ENCODE assay signal across 21 mouse cellular contexts in genomic region chr19:17436651-17437050, GRCm38 (mm10). TPM values are rescaled to one million over a fixed set of nuclear protein-coding genes. Genes with fewer than 3 reads are reported as not detected.
DNase-seq lines count a peak whose midpoint lies in the region; ATAC-seq lines count a peak whose summit lies in the region.
"Had no signal": no experiment of that assay in that cellular context is flagged by ENCODE, and none has a peak within 500 bp of the region (broad histone marks: within the 10 kb centered on the region; RNA-seq: fewer than 3 reads in every experiment).

No protein-coding gene starts in this region.

- no peaks in the 10 kb centered on the region for H3K27me3 ChIP-seq in intestine, embryonic 16.5 days (replicated peaks; ENCODE audit: control insufficient read depth, insufficient read depth, low read length)
- H3K27me3 ChIP-seq in intestine, embryonic 15.5 days (replicated peaks): no peaks in the 10 kb centered on the region
- H3K27me3 ChIP-seq: embryonic facial prominence, embryonic 12.5 days; forebrain, embryonic 15.5 days had no signal

- WGBS in intestine, embryonic 16.5 days: 90% methylated on average over 1 of the region's 1 CpGs
- 79% methylated on average over 1 of the region's 1 CpGs for WGBS in intestine, embryonic 15.5 days

- DNase-seq in testis, postnatal 14 days (ENCODE audit: low spot score): peak; percentile 10
- DNase-seq in testis, postnatal 10 days (ENCODE audit: low spot score): no peak
- peak; percentile 34 for DNase-seq in kidney, postnatal 14 days
- DNase-seq in thymus, postnatal 14 days: no peak
- no peak for DNase-seq in adrenal gland, adult 8-10 months
- DNase-seq: adrenal gland, postnatal 10 days; B cell, adult 2 months; cerebellum, adult 11 months; cerebellum, adult 8-10 months; cerebellum, postnatal 14 days; embryo, embryonic 11 days; gastrocnemius, postnatal 36 days; heart, postnatal 10 days; heart, postnatal 4 days had no signal

- H3K4me3 ChIP-seq in intestine, embryonic 16.5 days (ENCODE audit: low read length): no peak overlapping the region
- H3K4me3 ChIP-seq in intestine, embryonic 15.5 days (replicated peaks): no peak overlapping the region
- H3K4me3 ChIP-seq: embryonic facial prominence, embryonic 12.5 days; forebrain, embryonic 15.5 days; heart, embryonic 10.5 days had no signal

- ATAC-seq in intestine, embryonic 16.5 days: peak; percentile 50; the same call in 1 of the 2 replicates
- no peak for ATAC-seq in intestine, embryonic 15.5 days
- ATAC-seq: CD4-positive, CD25-positive, alpha-beta regulatory T cell, adult 4 months; forebrain, embryonic 15.5 days had no signal

- H3K9ac ChIP-seq in intestine, embryonic 16.5 days (ENCODE audit: low read depth, low read length): no peak overlapping the region
- H3K9ac ChIP-seq in intestine, embryonic 15.5 days: no peak overlapping the region
- H3K9ac ChIP-seq: embryonic facial prominence, embryonic 12.5 days; forebrain, embryonic 15.5 days had no signal

- peaks cover 2% of the 10 kb centered on the region for H3K36me3 ChIP-seq in intestine, embryonic 16.5 days (ENCODE audit: control insufficient read depth, insufficient read depth, low read length)
- peaks cover 3% of the 10 kb centered on the region; the same call in 1 of the 2 replicates for H3K36me3 ChIP-seq in intestine, embryonic 15.5 days
- H3K36me3 ChIP-seq: embryonic facial prominence, embryonic 12.5 days; forebrain, embryonic 15.5 days; G1E; heart, embryonic 10.5 days had no signal

- no peaks in the 10 kb centered on the region for H3K9me3 ChIP-seq in intestine, embryonic 16.5 days (ENCODE audit: control insufficient read depth, low read length)
- no peaks in the 10 kb centered on the region for H3K9me3 ChIP-seq in intestine, embryonic 15.5 days
- H3K9me3 ChIP-seq: embryonic facial prominence, embryonic 12.5 days; forebrain, embryonic 15.5 days; G1E; heart, embryonic 10.5 days had no signal

- no peak overlapping the region for H3K4me2 ChIP-seq in intestine, embryonic 16.5 days (ENCODE audit: low read depth, low read length)
- H3K4me2 ChIP-seq in intestine, embryonic 15.5 days (replicated peaks): no peak overlapping the region
- H3K4me2 ChIP-seq: embryonic facial prominence, embryonic 12.5 days; forebrain, embryonic 15.5 days had no signal

- no peak overlapping the region for H3K27ac ChIP-seq in intestine, embryonic 16.5 days (ENCODE audit: low read length)
- H3K27ac ChIP-seq in intestine, embryonic 15.5 days: no peak overlapping the region
- H3K27ac ChIP-seq: embryonic facial prominence, embryonic 12.5 days; forebrain, embryonic 15.5 days; heart, embryonic 10.5 days had no signal

- H3K4me1 ChIP-seq in intestine, embryonic 16.5 days (ENCODE audit: control insufficient read depth, insufficient read depth, low read length): no peaks in the 10 kb centered on the region
- no peaks in the 10 kb centered on the region for H3K4me1 ChIP-seq in intestine, embryonic 15.5 days (replicated peaks)
- H3K4me1 ChIP-seq: forebrain, embryonic 15.5 days; heart, embryonic 10.5 days had no signal

RNA-seq across cellular contexts. Expression of gene Rfk, which starts 42.8 kb away (rescaled TPM):
- polyA plus RNA-seq in intestine, embryonic 16.5 days (2015; fragmentation: Nextera tagmentation; extraction: Ambion mirVana): 118 and 135 TPM in 2 replicates
- 109 and 117 TPM in 2 replicates for polyA plus RNA-seq in intestine, embryonic 15.5 days (2015; fragmentation: Nextera tagmentation; extraction: Ambion mirVana)
- total RNA-seq in adrenal gland, adult 8-10 months (2022): 100 to 1,000 TPM in 2 of 4 experiments, 10 to 100 TPM in 2; 59.9 to 655 (median 176) TPM

Comparison
In these comparisons a context has a peak if more than half of its experiments do, and no peak if none do; other contexts are left out.
1. DNase-seq: peak in testis, postnatal 14 days (single experiment) and kidney, postnatal 14 days (single experiment); none in testis, postnatal 10 days (single experiment), thymus, postnatal 14 days (single experiment) and adrenal gland, adult 8-10 months (single experiment).